Mouse (Mus musculus): ENCODE data around the gene Prr18. TPM values are rescaled to one million over a fixed set of nuclear protein-coding genes. Genes with fewer than 3 reads are reported as not detected.
"Not testable (repeated sequence)": the region's sequence is repeated elsewhere in the genome, so short reads cannot be mapped to it uniquely, and the experiment has no call there.

Prr18 gene
- polyA plus RNA-seq (2015; fragmentation: Nextera tagmentation; extraction: Ambion mirVana): 0.09 and 0.24 TPM in 2 replicates

DNA sequence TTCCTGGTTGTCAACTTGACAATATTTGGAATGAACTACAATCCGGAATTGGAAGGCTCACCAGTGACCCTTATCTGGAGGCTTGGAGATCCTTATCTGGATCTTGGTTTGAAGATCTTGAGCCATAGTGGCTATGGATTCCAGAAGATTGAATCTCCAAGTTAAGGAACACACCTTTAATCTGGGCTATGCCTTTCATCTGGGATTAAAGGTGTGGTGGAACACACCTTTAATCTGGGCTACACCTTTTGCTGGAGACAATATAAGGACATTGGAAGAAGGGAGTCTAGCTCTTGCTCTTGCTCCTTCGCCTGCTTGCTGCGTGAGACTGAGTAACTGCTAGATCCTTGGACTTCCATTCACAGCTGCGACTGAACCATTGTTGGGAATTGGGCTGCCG is at the start of gene Prr18:
Gene Prr18 (plus strand): TSS at position 301 of the 400 bp plus-strand sequence.
- H3K4me2 ChIP-seq; H3K9ac ChIP-seq; H3K4me3 ChIP-seq; ATAC-seq (ENCODE audit: insufficient number of reproducible peaks, low FRiP score, low TSS enrichment, low read depth); H3K36me3 ChIP-seq; H3K9me3 ChIP-seq; H3K27ac ChIP-seq: not testable (repeated sequence)
- Histone ChIP-seq H3K4me1 (peaks cover 17% of the 10 kb centered on the region), H3K27me3 (peaks cover 44% of the 10 kb centered on the region)
- WGBS: 100% methylated on average over 1 of the region's 5 CpGs

- no peak overlapping the region for H3K9ac ChIP-seq
- WGBS: 93% methylated on average over 3 of the region's 3 CpGs
Observed at GRCm38 (mm10) chr17:8289993-8290679, 47.1 kb upstream of the Prr18 start.

GRCm38 (mm10) chr17:8290736-8291135 is 46.5 kb upstream of the Prr18 start:
- H3K27me3 ChIP-seq: no peaks in the 10 kb centered on the region
- no peak overlapping the region for H3K27ac ChIP-seq
- H3K36me3 ChIP-seq: peaks cover 19% of the 10 kb centered on the region; the same call in 1 of the 2 replicates
- H3K4me1 ChIP-seq: no peaks in the 10 kb centered on the region
- no peak for ATAC-seq (ENCODE audit: insufficient number of reproducible peaks, low FRiP score, low TSS enrichment, low read depth)
- no peaks in the 10 kb centered on the region for H3K9me3 ChIP-seq
- no peak overlapping the region for H3K4me2 ChIP-seq
- H3K9ac ChIP-seq: no peak overlapping the region
- H3K4me3 ChIP-seq: no peak overlapping the region

More at GRCm38 (mm10) chr17:8289993-8290679, 47.1 kb upstream of the Prr18 start:
- Histone ChIP-seq H3K4me1 (peaks cover under 1% of the 10 kb centered on the region; the same call in 1 of the 2 replicates), H3K27ac (no peak overlapping the region), H3K4me3 (no peak overlapping the region), H3K36me3 (peaks cover 19% of the 10 kb centered on the region; the same call in 1 of the 2 replicates), H3K9me3 (no peaks in the 10 kb centered on the region), H3K27me3 (no peaks in the 10 kb centered on the region), H3K4me2 (no peak overlapping the region)
- no peak for ATAC-seq (ENCODE audit: insufficient number of reproducible peaks, low FRiP score, low TSS enrichment, low read depth)

DNA sequence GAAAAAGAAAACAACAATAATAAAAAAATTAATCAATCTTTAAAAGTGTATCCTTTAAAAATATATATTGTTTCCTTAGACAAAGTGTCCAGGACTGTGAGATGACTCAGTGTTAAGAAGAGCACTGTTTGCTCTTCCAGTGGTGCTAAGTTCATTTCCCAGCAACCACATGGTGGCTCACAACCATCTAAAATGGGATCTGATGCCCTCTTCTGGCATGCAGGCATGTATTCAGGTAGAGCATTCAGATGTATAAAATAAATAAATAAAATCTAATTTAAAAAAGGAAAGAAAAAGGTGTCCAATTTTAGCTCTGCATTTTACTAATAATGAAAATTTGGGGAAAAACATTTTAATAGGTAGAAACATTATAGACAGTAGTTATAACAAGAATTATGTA is 41.4 kb upstream of the Prr18 start:
- H3K9me3 ChIP-seq: no peaks in the 10 kb centered on the region
- H3K4me1 ChIP-seq: no peaks in the 10 kb centered on the region
- H3K27ac ChIP-seq: no peak overlapping the region
- no peaks in the 10 kb centered on the region for H3K27me3 ChIP-seq
- H3K36me3 ChIP-seq: 0 out of 2 replicates have a peak, but pooled peaks cover 9% of the 10 kb centered on the region
- H3K9ac ChIP-seq: no peak overlapping the region
- H3K4me3 ChIP-seq: no peak overlapping the region
- ATAC-seq (ENCODE audit: insufficient number of reproducible peaks, low FRiP score, low TSS enrichment, low read depth): no peak
- no peak overlapping the region for H3K4me2 ChIP-seq

- Histone ChIP-seq H3K4me2 (no peak overlapping the region), H3K4me1 (no peaks in the 10 kb centered on the region), H3K27me3 (no peaks in the 10 kb centered on the region), H3K9me3 (no peaks in the 10 kb centered on the region), H3K27ac (no peak overlapping the region), H3K36me3 (0 out of 2 replicates have a peak, but pooled peaks cover 7% of the 10 kb centered on the region), H3K4me3 (no peak overlapping the region), H3K9ac (no peak overlapping the region)
- no peak for ATAC-seq (ENCODE audit: insufficient number of reproducible peaks, low FRiP score, low TSS enrichment, low read depth)
- 78% methylated on average over 9 of the region's 9 CpGs for WGBS
Observed at GRCm38 (mm10) chr17:8296313-8296844, 40.9 kb upstream of the Prr18 start.

DNA sequence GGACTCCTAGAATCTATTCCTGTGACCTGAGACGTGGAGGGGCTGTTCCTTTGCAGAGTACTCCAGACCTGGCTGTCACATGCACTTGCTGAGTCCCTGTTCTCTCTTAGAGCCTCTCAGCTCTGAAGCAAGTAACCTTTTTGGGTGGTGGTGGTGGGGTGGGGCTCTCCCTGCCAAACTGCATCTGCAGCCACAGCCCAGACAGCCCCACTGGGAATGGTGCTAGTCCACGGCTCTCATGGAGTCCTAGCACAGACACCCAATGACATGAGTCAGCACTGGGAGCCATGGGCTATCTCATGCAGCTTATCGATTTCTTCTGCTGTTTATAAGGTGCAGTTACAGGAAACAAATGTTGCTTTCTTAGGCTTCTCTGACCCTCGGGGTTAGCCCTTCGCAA is 39.5 kb upstream of the Prr18 start:
- Histone ChIP-seq H3K36me3 (0 out of 2 replicates have a peak, but pooled peaks cover 7% of the 10 kb centered on the region), H3K4me2 (no peak overlapping the region), H3K27ac (no peak overlapping the region), H3K9ac (no peak overlapping the region), H3K9me3 (no peaks in the 10 kb centered on the region), H3K4me1 (no peaks in the 10 kb centered on the region), H3K4me3 (no peak overlapping the region), H3K27me3 (no peaks in the 10 kb centered on the region)
- ATAC-seq (ENCODE audit: insufficient number of reproducible peaks, low FRiP score, low TSS enrichment, low read depth): no peak
- 80% methylated on average over 5 of the region's 5 CpGs for WGBS

GRCm38 (mm10) chr17:8298281-8298680 is 39.0 kb upstream of the Prr18 start:
- Histone ChIP-seq H3K9ac (no peak overlapping the region), H3K27me3 (no peaks in the 10 kb centered on the region), H3K4me1 (no peaks in the 10 kb centered on the region), H3K4me2 (no peak overlapping the region), H3K9me3 (no peaks in the 10 kb centered on the region), H3K4me3 (no peak overlapping the region), H3K36me3 (0 out of 2 replicates have a peak, but pooled peaks cover 6% of the 10 kb centered on the region), H3K27ac (no peak overlapping the region)
- no peak for ATAC-seq (ENCODE audit: insufficient number of reproducible peaks, low FRiP score, low TSS enrichment, low read depth)
- 87% methylated on average over 2 of the region's 2 CpGs for WGBS

GRCm38 (mm10) chr17:8299524-8299923 is 37.7 kb upstream of the Prr18 start:
- Histone ChIP-seq H3K9me3 (no peaks in the 10 kb centered on the region), H3K27me3 (no peaks in the 10 kb centered on the region), H3K4me2 (no peak overlapping the region), H3K4me3 (no peak overlapping the region), H3K9ac (no peak overlapping the region), H3K4me1 (no peaks in the 10 kb centered on the region), H3K36me3 (0 out of 2 replicates have a peak, but pooled peaks cover 4% of the 10 kb centered on the region), H3K27ac (no peak overlapping the region)
- no peak for ATAC-seq (ENCODE audit: insufficient number of reproducible peaks, low FRiP score, low TSS enrichment, low read depth)

DNA sequence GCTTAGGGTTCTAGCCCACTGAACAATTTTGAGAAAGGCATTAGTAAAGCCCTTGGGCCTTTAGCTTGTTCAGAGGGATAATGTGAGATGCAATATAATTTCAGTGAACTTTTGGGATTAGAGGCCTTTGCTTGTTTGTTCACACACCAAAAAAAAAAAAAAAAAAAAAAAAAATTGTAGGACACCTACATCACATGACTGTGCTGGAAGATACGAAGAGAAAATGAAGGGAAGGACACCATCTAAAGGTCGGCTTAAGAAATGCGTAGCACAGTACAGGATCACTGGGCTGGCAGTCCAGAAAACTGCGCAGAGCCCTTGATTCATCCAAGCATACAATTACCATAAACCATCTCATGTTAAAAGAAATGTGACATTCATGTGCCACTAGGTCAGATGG is 35.7 kb upstream of the Prr18 start:
- Histone ChIP-seq H3K4me2 (no peak overlapping the region), H3K9me3 (no peaks in the 10 kb centered on the region), H3K27ac (no peak overlapping the region), H3K9ac (no peak overlapping the region), H3K4me1 (no peaks in the 10 kb centered on the region), H3K4me3 (no peak overlapping the region), H3K36me3 (no peaks in the 10 kb centered on the region), H3K27me3 (no peaks in the 10 kb centered on the region)
- 76% methylated on average over 4 of the region's 4 CpGs for WGBS
- ATAC-seq (ENCODE audit: insufficient number of reproducible peaks, low FRiP score, low TSS enrichment, low read depth): no peak

GRCm38 (mm10) chr17:8302772-8303438 is 34.4 kb upstream of the Prr18 start:
- 72% methylated on average over 7 of the region's 7 CpGs for WGBS

GRCm38 (mm10) chr17:8303671-8304070 is 33.6 kb upstream of the Prr18 start:
- Histone ChIP-seq H3K4me1 (no peaks in the 10 kb centered on the region), H3K27me3 (no peaks in the 10 kb centered on the region), H3K36me3 (no peaks in the 10 kb centered on the region), H3K4me3 (no peak overlapping the region), H3K4me2 (no peak overlapping the region), H3K27ac (no peak overlapping the region), H3K9me3 (no peaks in the 10 kb centered on the region), H3K9ac (no peak overlapping the region)
- WGBS: 58% methylated on average over 5 of the region's 5 CpGs
- no peak for ATAC-seq (ENCODE audit: insufficient number of reproducible peaks, low FRiP score, low TSS enrichment, low read depth)

More at GRCm38 (mm10) chr17:8302772-8303438, 34.4 kb upstream of the Prr18 start:
- no peak overlapping the region for H3K4me3 ChIP-seq
- ATAC-seq (ENCODE audit: insufficient number of reproducible peaks, low FRiP score, low TSS enrichment, low read depth): no peak
- H3K27ac ChIP-seq: no peak overlapping the region
- H3K9me3 ChIP-seq: no peaks in the 10 kb centered on the region
- no peak overlapping the region for H3K9ac ChIP-seq
- no peaks in the 10 kb centered on the region for H3K27me3 ChIP-seq
- no peaks in the 10 kb centered on the region for H3K36me3 ChIP-seq
- H3K4me1 ChIP-seq: no peaks in the 10 kb centered on the region
- H3K4me2 ChIP-seq: no peak overlapping the region

- Histone ChIP-seq H3K4me3 (no peak overlapping the region), H3K4me2 (no peak overlapping the region), H3K27ac (no peak overlapping the region), H3K36me3 (no peaks in the 10 kb centered on the region), H3K9me3 (no peaks in the 10 kb centered on the region), H3K27me3 (no peaks in the 10 kb centered on the region), H3K9ac (no peak overlapping the region), H3K4me1 (no peaks in the 10 kb centered on the region)
- WGBS: 35% methylated on average over 3 of the region's 3 CpGs
- no peak for ATAC-seq (ENCODE audit: insufficient number of reproducible peaks, low FRiP score, low TSS enrichment, low read depth)
Observed at GRCm38 (mm10) chr17:8305801-8306200, 31.5 kb upstream of the Prr18 start.

Measured in limb, embryonic 15.5 days (tissue).